Mouse (Mus musculus): ENCODE results near the gene Mrrf. TPM values are rescaled to one million over a fixed set of nuclear protein-coding genes. Genes with fewer than 3 reads are reported as not detected.

Gene Mrrf
- polyA plus RNA-seq, 1 experiment, result not detected

DNA sequence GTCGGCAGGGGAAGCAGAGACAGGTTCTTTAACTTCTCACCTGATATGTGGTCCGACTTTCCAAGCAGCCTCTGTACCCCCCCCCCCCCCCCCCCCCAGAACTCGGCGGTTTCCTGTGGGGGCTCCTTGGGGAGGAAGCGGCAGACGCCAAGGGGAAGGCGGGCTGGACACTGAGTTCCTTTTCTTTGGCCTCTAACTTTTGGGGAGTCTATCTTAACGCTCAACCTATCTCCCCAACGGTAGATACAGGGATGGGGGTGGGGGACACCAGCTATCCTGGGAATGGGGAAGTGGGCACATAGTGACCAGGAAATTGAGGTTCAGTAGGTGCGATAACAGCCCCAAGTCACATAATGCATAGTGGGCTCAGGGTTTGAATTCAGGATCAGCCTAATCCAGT lies 94.8 kb downstream of the Mrrf start:
- no peak overlapping the region for H3K27ac ChIP-seq (ENCODE audit: insufficient read depth, low read depth, low read length)
- WGBS, result 34% methylated on average over 10 of the region's 10 CpGs
- TF ChIP-seq POLR2A (IDR thresholded peaks at IDR 0.05; ENCODE audit: insufficient read depth, low read depth, low read length) (no peak), CTCF (IDR thresholded peaks at IDR 0.05; ENCODE audit: insufficient read depth, low read depth, low read length) (no peak)
- H3K4me1 ChIP-seq (ENCODE audit: control insufficient read depth, insufficient read depth, low read length), result peaks cover 9% of the 10 kb centered on the region
- H3K4me3 ChIP-seq (ENCODE audit: insufficient read depth, low read depth, low read length), result peak overlapping the region; percentile 42

DNA sequence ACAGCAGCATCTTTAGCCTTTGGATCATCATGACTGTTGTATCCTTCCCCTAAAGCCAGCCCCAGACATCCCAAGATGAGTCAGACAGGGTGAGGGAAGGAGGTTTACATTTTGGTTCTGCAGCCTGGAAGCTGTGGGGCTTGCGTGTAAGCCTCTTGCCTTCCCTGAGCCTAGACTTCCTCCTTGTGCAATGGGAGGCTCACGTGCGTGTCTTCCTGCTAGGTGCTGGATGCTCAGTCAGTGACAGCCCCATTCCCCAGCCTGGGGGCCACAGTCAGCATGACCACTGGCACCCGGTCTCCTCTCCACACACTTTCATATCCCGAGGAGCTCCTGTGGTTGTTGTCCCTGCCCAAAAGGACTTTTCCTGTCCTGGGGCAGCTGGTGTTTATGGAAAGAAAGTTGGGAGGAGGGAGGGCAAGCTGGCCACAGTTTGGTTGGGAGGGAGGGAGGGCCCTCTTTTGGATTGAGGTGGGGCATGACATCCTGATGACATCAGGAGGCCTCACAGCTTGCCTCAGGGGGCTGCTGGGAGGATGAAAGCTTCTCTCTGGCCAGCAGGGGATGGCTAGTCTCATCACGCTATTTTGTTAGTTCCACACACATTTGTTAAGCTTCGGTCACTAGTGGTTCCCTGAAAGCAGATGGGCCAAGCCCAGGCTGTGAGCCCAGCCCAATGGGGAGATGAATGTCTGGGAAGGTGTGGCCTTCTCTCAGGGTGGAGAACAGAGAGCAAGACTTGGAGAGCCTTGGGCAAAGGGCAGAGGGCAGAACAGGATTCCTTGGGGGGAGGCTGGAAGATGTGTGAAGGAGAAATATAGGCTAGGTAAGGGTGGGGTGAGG lies 98.6 kb downstream of the Mrrf start:
- H3K27ac ChIP-seq (ENCODE audit: insufficient read depth, low read depth, low read length), result no peak overlapping the region
- H3K4me3 ChIP-seq (ENCODE audit: insufficient read depth, low read depth, low read length), result no peak overlapping the region
- 80% methylated on average over 7 of the region's 7 CpGs for WGBS
- H3K4me1 ChIP-seq (ENCODE audit: control insufficient read depth, insufficient read depth, low read length), result peaks cover 10% of the 10 kb centered on the region
- TF ChIP-seq POLR2A (IDR thresholded peaks at IDR 0.05; ENCODE audit: insufficient read depth, low read depth, low read length), result no peak
- TF ChIP-seq CTCF (IDR thresholded peaks at IDR 0.05; ENCODE audit: insufficient read depth, low read depth, low read length), result no peak

DNA sequence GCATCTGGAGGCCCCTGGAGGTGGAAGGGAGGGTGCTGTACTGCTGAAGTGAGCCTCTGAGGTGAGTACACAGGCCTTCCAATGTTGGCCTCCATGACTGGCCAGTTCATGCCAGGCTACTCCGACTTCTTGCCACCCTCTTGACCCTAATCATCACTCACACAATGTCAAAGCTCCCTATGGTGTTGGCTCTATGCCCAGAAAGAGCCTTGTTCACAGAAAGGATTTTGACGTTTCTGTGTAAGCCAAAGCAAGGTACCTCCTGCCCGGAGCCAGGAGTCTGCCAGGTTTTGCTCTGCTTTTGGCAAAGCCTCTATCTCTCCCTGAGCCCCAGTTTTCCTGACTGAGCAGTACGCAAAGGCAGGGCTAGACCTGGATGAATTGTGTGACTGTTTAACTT lies 99.7 kb downstream of the Mrrf start:
- TF ChIP-seq POLR2A (IDR thresholded peaks at IDR 0.05; ENCODE audit: insufficient read depth, low read depth, low read length) (no peak), CTCF (IDR thresholded peaks at IDR 0.05; ENCODE audit: insufficient read depth, low read depth, low read length) (no peak)
- H3K4me1 ChIP-seq (ENCODE audit: control insufficient read depth, insufficient read depth, low read length), result 0 out of 2 replicates have a peak, but pooled peaks cover 3% of the 10 kb centered on the region
- H3K4me3 ChIP-seq (ENCODE audit: insufficient read depth, low read depth, low read length), result no peak overlapping the region
- WGBS, result 36% methylated on average over 4 of the region's 4 CpGs
- H3K27ac ChIP-seq (ENCODE audit: insufficient read depth, low read depth, low read length), result no peak overlapping the region

DNA sequence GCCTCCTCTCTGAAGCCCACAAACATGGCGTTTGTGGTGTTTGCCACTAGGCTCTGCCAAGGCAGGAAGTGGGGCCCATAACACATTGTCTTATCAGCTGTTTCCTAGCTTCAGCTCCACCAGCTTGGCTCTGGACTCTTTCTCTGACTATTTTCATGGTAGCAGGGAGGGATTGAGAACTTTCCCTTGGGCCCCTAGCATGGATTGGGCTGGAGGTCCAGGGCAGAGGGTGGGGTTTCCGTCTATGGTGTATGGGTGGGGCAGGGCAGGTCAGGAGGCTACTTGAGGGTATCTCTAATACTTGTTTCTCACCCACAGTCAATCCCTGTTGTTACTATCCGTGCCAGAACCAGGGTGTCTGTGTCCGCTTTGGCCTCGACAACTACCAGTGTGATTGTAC lies 100.7 kb downstream of the Mrrf start:
- H3K27ac ChIP-seq (ENCODE audit: insufficient read depth, low read depth, low read length), result no peak overlapping the region
- WGBS, result 93% methylated on average over 5 of the region's 5 CpGs
- no peak overlapping the region for H3K4me3 ChIP-seq (ENCODE audit: insufficient read depth, low read depth, low read length)

DNA sequence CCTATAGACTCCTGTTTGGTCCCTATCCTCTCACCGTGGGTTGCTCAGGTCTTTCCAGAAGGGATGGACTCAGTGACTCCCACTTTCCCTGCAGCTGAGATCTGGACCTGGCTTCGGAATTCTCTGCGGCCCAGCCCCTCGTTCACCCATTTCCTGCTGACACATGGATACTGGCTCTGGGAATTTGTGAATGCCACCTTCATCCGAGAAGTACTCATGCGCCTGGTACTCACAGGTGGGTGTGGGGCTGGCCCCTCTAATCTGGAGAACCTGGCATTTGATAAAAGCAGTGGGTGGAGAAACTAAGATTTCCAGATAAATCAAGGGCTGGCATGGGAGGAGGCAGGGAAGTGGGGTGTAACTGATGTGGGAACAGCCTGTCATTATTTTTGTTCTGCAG lies 101.4 kb downstream of the Mrrf start:
- 81% methylated on average over 6 of the region's 6 CpGs for WGBS

More for the DNA sequence above, 100.7 kb downstream of the Mrrf start:
- H3K4me1 ChIP-seq (ENCODE audit: control insufficient read depth, insufficient read depth, low read length), result 0 out of 2 replicates have a peak, but pooled peaks cover 3% of the 10 kb centered on the region
- TF ChIP-seq POLR2A (IDR thresholded peaks at IDR 0.05; ENCODE audit: insufficient read depth, low read depth, low read length) (no peak), CTCF (IDR thresholded peaks at IDR 0.05; ENCODE audit: insufficient read depth, low read depth, low read length) (no peak)

DNA sequence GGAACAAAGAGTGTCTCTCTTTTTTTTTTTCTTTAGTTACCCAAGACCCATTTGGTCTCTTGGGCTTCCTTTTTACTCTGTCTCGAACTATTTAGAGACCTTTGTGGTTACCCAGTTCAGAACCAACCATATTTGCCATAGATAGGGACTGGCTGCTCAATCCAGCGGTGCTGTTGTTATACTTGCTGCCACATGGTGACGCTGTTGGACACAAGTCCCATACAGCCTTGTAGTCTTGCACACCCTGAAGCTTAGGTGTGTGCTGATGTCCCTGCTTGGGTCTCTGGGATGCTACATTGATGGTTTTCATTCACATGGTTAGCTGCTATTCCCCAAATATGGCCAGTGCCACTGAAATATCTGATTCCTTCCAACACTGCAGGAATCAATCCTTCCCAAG lies 102.3 kb downstream of the Mrrf start:
- WGBS, result 67% methylated on average over 3 of the region's 3 CpGs
- 0 out of 2 replicates have a peak, but pooled peaks cover 3% of the 10 kb centered on the region for H3K4me1 ChIP-seq (ENCODE audit: control insufficient read depth, insufficient read depth, low read length)
- no peak for TF ChIP-seq POLR2A (IDR thresholded peaks at IDR 0.05; ENCODE audit: insufficient read depth, low read depth, low read length)
- no peak for TF ChIP-seq CTCF (IDR thresholded peaks at IDR 0.05; ENCODE audit: insufficient read depth, low read depth, low read length)
- H3K27ac ChIP-seq (ENCODE audit: insufficient read depth, low read depth, low read length), result no peak overlapping the region
- H3K4me3 ChIP-seq (ENCODE audit: insufficient read depth, low read depth, low read length), result no peak overlapping the region

More for the DNA sequence above, 101.4 kb downstream of the Mrrf start:
- TF ChIP-seq POLR2A (IDR thresholded peaks at IDR 0.05; ENCODE audit: insufficient read depth, low read depth, low read length) (no peak), CTCF (IDR thresholded peaks at IDR 0.05; ENCODE audit: insufficient read depth, low read depth, low read length) (no peak)
- Histone ChIP-seq H3K4me3 (ENCODE audit: insufficient read depth, low read depth, low read length) (no peak overlapping the region), H3K4me1 (ENCODE audit: control insufficient read depth, insufficient read depth, low read length) (0 out of 2 replicates have a peak, but pooled peaks cover 3% of the 10 kb centered on the region), H3K27ac (ENCODE audit: insufficient read depth, low read depth, low read length) (no peak overlapping the region)

DNA sequence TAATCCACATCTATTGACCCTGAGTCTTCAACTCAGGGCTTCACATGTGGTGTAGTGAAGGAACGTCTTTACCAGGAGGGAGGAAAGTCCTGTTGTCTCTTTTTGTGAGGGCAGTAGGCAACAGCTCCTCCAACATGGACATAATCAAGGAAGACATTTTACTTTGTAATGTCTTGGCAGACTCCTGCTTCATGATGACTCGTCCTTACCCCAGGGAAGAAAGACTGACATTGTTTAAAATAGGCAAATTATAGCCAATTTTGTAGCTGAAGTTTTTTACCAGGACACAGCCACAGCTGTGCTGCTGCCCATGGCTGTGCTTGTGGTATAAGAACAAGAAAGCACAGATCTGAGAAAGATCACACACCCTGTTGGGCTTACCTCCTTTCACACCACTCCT lies 102.8 kb downstream of the Mrrf start:
- WGBS, result 67% methylated on average over 2 of the region's 2 CpGs
- Histone ChIP-seq H3K4me1 (ENCODE audit: control insufficient read depth, insufficient read depth, low read length) (0 out of 2 replicates have a peak, but pooled peaks cover 3% of the 10 kb centered on the region), H3K27ac (ENCODE audit: insufficient read depth, low read depth, low read length) (no peak overlapping the region), H3K4me3 (ENCODE audit: insufficient read depth, low read depth, low read length) (no peak overlapping the region)
- TF ChIP-seq CTCF (IDR thresholded peaks at IDR 0.05; ENCODE audit: insufficient read depth, low read depth, low read length) (no peak), POLR2A (IDR thresholded peaks at IDR 0.05; ENCODE audit: insufficient read depth, low read depth, low read length) (no peak)

Other genes starting within 250 kb of the Mrrf start
- not detected in 2 replicates for gene Ttll11, start 156.5 kb upstream of the Mrrf start, polyA plus RNA-seq (2012; ENCODE audit: insufficient read depth, insufficient read length, low replicate concordance, missing spikeins)
- not detected in 2 replicates for gene Ndufa8, start 87.0 kb upstream of the Mrrf start, polyA plus RNA-seq (2012; ENCODE audit: insufficient read depth, insufficient read length, low replicate concordance, missing spikeins)
- not detected in 2 replicates for gene Morn5, start 86.9 kb upstream of the Mrrf start, polyA plus RNA-seq (2012; ENCODE audit: insufficient read depth, insufficient read length, low replicate concordance, missing spikeins)
- not detected in 2 replicates for gene Lhx6, start 31.0 kb upstream of the Mrrf start, polyA plus RNA-seq (2012; ENCODE audit: insufficient read depth, insufficient read length, low replicate concordance, missing spikeins)
- not detected in 2 replicates for gene Rbm18, start 384 bp downstream of the Mrrf start, polyA plus RNA-seq (2012; ENCODE audit: insufficient read depth, insufficient read length, low replicate concordance, missing spikeins)
- not detected in 2 replicates for gene Ptgs1, start 94.0 kb downstream of the Mrrf start, polyA plus RNA-seq (2012; ENCODE audit: insufficient read depth, insufficient read length, low replicate concordance, missing spikeins)
- gene Olfr338, start 237.1 kb downstream of the Mrrf start, polyA plus RNA-seq (2012; ENCODE audit: insufficient read depth, insufficient read length, low replicate concordance, missing spikeins), result not detected in 2 replicates